Mouse (Mus musculus): ENCODE results near the gene Mprip. TPM values are rescaled to one million over a fixed set of nuclear protein-coding genes. Genes with fewer than 3 reads are reported as not detected.

Mprip gene
- total and polyA plus RNA-seq, 2 experiments from 2014 or later = 53.3 to 172 TPM

DNA sequence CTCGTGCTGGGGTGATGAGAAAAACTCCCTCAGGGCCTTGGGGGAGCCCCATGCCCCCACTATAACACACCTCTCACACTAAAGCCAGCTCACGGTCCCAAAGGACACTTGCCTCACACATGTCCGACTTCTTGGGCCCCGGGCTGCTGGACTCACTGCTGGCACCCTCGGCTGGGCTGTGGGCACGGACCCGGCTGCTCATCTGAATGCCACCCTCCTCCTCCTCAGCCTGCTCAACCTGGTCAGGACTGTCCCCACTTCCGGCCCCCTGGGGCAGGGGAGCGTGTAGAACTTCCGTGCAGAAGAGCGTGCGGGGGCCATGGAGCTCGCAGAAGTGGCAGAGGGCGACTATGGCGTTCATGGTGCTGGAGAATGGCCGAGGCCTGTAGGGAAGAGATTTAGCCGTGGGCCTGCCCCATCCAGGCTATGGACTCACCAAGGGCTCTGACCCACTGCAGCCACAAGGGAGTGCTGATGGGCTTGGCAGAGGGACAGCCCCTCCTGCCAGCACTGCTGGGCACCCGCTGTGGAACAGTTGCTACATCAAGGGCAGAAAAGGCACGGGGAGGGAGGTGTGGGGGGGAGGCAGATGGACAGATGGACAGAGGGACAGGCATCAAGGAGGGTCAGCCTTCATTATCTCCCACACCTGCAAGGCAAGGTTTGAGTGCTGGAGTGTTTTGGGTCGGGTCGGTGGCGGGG is 143.5 kb downstream of the Mprip start:
- no peak for TF ChIP-seq CTCF (IDR thresholded peaks at IDR 0.05)
- Histone ChIP-seq H3K4me1 (ENCODE audit: insufficient read depth, low read length) (peaks cover 8% of the 10 kb centered on the region; the same call in 1 of the 2 replicates), H3K4me3 (ENCODE audit: low read depth, low read length) (no peak overlapping the region), H3K36me3 (ENCODE audit: insufficient read depth, low read length) (peaks cover 68% of the 10 kb centered on the region), H3K9ac (replicated peaks; ENCODE audit: low read length, poor library complexity, severe bottlenecking) (no peak overlapping the region), H3K4me2 (ENCODE audit: low read depth, low read length, poor library complexity, severe bottlenecking) (no peak overlapping the region), H3K9me3 (ENCODE audit: low read length) (no peaks in the 10 kb centered on the region), H3K27me3 (ENCODE audit: insufficient read depth, low read length) (no peaks in the 10 kb centered on the region), H3K27ac (ENCODE audit: low read depth, low read length) (no peak overlapping the region)
- WGBS = 95% methylated on average over 22 of the region's 22 CpGs
- no peak for ATAC-seq (ENCODE audit: low FRiP score)
- DNase-seq (ENCODE audit: low spot score) = no peak

DNA sequence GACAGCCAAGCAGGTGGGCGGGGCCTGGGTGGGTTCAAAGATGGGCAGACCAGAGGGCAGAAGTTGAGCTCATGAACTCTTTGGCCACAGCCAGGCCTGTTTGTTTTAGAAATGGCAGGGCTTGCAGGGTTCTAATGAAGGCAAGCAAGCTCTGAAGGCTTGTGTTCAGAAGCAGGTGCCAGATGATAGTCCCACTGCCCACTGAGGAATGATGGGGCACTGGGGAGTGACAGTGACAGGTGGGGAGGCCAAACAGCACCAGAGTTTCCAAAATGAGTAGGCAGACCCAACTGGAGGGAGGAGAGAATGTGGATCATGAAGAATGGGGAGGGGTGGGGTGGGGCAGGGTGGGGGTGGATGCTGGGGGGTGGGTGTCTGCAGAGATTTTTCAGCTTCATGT is 144.2 kb downstream of the Mprip start:
- H3K4me2 ChIP-seq (ENCODE audit: low read depth, low read length, poor library complexity, severe bottlenecking) = no peak overlapping the region
- no peak overlapping the region for H3K27ac ChIP-seq (ENCODE audit: low read depth, low read length)
- 100% methylated on average over 1 of the region's 1 CpGs for WGBS
- peaks cover 8% of the 10 kb centered on the region; the same call in 1 of the 2 replicates for H3K4me1 ChIP-seq (ENCODE audit: insufficient read depth, low read length)
- H3K9ac ChIP-seq (replicated peaks; ENCODE audit: low read length, poor library complexity, severe bottlenecking) = no peak overlapping the region
- H3K27me3 ChIP-seq (ENCODE audit: insufficient read depth, low read length) = no peaks in the 10 kb centered on the region
- H3K9me3 ChIP-seq (ENCODE audit: low read length) = no peaks in the 10 kb centered on the region
- ATAC-seq (ENCODE audit: low FRiP score) (no peak), DNase-seq (ENCODE audit: low spot score) (no peak)
- peaks cover 62% of the 10 kb centered on the region for H3K36me3 ChIP-seq (ENCODE audit: insufficient read depth, low read length)
- TF ChIP-seq CTCF (IDR thresholded peaks at IDR 0.05) = no peak
- no peak overlapping the region for H3K4me3 ChIP-seq (ENCODE audit: low read depth, low read length)

DNA sequence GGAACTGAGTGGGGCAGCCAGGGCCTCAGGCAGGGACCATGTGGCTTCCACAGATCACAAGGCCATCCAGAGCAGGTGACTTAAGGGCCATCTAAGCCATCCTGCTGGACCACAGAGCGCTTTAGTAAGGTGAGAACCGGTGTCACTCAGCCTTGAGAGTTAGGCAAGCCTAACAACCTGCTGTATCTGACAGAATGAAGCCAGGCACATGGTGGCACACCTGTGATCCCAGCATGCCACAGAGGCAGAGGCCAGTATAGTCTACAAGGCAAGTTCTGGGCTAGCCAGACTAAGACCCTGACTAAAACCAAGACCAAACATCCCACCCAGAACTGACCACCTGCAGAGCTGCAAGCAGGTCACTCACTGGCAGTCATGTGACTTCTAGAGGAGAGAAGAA is 144.6 kb downstream of the Mprip start:
- H3K4me2 ChIP-seq (ENCODE audit: low read depth, low read length, poor library complexity, severe bottlenecking) = no peak overlapping the region
- no peaks in the 10 kb centered on the region for H3K27me3 ChIP-seq (ENCODE audit: insufficient read depth, low read length)
- no peak overlapping the region for H3K4me3 ChIP-seq (ENCODE audit: low read depth, low read length)
- DNase-seq (ENCODE audit: low spot score) (no peak), ATAC-seq (ENCODE audit: low FRiP score) (no peak)
- TF ChIP-seq CTCF (IDR thresholded peaks at IDR 0.05) = no peak
- H3K9ac ChIP-seq (replicated peaks; ENCODE audit: low read length, poor library complexity, severe bottlenecking) = no peak overlapping the region
- peaks cover 58% of the 10 kb centered on the region for H3K36me3 ChIP-seq (ENCODE audit: insufficient read depth, low read length)
- H3K4me1 ChIP-seq (ENCODE audit: insufficient read depth, low read length) = peaks cover 8% of the 10 kb centered on the region; the same call in 1 of the 2 replicates
- H3K9me3 ChIP-seq (ENCODE audit: low read length) = no peaks in the 10 kb centered on the region
- WGBS = 91% methylated on average over 2 of the region's 2 CpGs
- no peak overlapping the region for H3K27ac ChIP-seq (ENCODE audit: low read depth, low read length)

DNA sequence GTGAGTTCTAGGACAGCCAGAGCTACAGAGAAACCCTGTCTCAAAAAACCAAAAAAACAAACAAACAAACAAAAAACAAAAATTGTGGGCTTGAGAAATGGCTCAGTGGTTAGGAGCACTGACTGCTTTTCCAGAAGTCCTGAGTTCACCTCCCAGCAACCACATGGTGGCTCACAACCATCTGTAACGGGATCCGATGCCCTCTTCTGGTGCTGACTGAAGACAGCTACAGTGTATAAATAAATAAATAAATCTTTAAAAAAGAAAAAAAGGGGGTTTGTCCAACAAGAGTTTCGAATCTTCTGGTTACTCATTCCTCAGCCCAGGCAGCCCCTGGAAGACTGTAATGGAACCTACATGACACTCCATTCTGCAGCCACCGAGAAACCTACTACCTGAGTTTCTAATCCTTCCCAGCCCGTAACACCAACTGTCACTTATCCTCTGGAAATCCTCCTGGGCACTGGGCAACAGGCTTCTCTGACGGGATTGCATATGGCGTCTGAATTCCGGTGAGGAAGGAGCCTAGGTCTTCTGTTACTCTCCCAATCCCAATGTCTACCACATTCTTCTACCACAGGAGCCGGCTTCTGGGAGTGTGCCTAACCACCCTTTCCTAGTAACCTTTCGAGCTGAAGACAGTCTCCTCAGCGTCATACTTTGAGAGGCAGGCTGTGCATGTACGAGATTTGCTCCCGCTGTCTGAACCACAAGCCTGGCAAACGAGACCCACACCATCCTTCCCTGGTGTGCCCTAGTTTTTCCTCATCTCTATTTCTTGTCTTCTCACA is 147.3 kb downstream of the Mprip start:
- Histone ChIP-seq H3K27ac (ENCODE audit: low read depth, low read length) (peak overlapping the region; percentile 55; the same call in 1 of the 2 replicates), H3K27me3 (ENCODE audit: insufficient read depth, low read length) (no peaks in the 10 kb centered on the region), H3K4me2 (ENCODE audit: low read depth, low read length, poor library complexity, severe bottlenecking) (peak overlapping the region; percentile 83), H3K9me3 (ENCODE audit: low read length) (no peaks in the 10 kb centered on the region), H3K36me3 (ENCODE audit: insufficient read depth, low read length) (peaks cover 37% of the 10 kb centered on the region), H3K4me3 (ENCODE audit: low read depth, low read length) (peak overlapping the region; percentile 76), H3K9ac (replicated peaks; ENCODE audit: low read length, poor library complexity, severe bottlenecking) (peak overlapping the region; percentile 85), H3K4me1 (ENCODE audit: insufficient read depth, low read length) (peaks cover 8% of the 10 kb centered on the region; the same call in 1 of the 2 replicates)
- peak; percentile 58 for TF ChIP-seq CTCF (IDR thresholded peaks at IDR 0.05)
- DNase-seq (ENCODE audit: low spot score) (peak; percentile 12), ATAC-seq (ENCODE audit: low FRiP score) (no peak)
- WGBS = 60% methylated on average over 14 of the region's 14 CpGs

DNA sequence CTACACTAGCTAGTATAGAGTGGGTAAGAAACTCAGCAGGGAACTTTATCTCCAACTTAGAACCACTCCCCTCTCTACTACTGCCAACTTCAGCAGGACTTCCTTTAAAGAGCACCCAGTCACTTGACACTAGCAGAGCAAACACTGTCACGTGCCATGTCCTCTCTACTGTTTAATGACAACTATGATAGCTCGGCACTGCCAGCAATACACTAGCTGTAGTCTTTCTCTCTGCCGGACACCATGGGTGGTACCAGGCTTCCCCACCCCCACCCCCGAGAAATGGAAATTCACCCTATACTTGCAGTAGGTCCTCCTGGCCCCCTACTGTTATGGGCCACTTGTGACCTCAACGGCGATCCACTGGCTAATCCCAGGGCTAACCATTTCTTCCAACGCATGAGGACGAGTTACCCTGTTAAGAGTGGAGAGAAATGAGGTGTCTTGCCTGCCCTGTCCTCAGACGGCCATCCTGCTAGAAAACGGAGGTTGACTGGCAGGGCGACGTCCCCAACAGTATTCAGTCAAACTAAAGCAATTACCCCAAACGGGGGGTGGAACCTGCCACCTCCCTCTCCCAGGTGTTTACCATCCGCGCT is 148.1 kb downstream of the Mprip start:
- Histone ChIP-seq H3K4me3 (ENCODE audit: low read depth, low read length) (peak overlapping the region; percentile 76), H3K27me3 (ENCODE audit: insufficient read depth, low read length) (no peaks in the 10 kb centered on the region), H3K36me3 (ENCODE audit: insufficient read depth, low read length) (peaks cover 32% of the 10 kb centered on the region), H3K9ac (replicated peaks; ENCODE audit: low read length, poor library complexity, severe bottlenecking) (peak overlapping the region; percentile 85), H3K9me3 (ENCODE audit: low read length) (no peaks in the 10 kb centered on the region), H3K4me1 (ENCODE audit: insufficient read depth, low read length) (peaks cover 8% of the 10 kb centered on the region; the same call in 1 of the 2 replicates), H3K4me2 (ENCODE audit: low read depth, low read length, poor library complexity, severe bottlenecking) (peak overlapping the region; percentile 83), H3K27ac (ENCODE audit: low read depth, low read length) (peak overlapping the region; percentile 99)
- DNase-seq (ENCODE audit: low spot score) (peak; percentile 40), ATAC-seq (ENCODE audit: low FRiP score) (peak; percentile 29; the same call in 1 of the 2 replicates)
- no peak for TF ChIP-seq CTCF (IDR thresholded peaks at IDR 0.05)
- WGBS = 1% methylated on average over 15 of the region's 15 CpGs

Data from midbrain, postnatal 0 days (tissue).